ENCODE assay signal across 31 mouse cellular contexts in the genomic region with DNA sequence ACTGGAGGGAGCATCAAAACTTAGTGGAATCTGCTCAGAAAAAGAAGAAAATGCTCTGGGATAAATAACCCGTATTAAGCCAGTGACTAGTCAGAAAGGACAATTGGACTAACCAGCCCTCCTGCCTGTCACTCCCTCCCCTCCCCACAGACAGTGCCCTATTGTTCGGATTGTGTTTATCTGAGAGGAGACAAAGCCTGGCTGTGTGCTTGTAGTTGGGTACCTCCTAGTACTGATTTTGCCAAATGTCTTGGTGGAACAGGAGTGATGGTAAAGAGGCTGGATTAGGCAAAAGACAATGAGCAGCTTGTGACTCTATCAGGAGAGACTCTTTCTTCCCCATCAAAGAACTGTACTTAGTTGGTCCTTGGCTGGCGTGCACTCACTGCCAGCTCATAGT. TPM values are rescaled to one million over a fixed set of nuclear protein-coding genes. Genes with fewer than 3 reads are reported as not detected.
DNase-seq lines count a peak whose midpoint lies in the region; ATAC-seq and TF ChIP-seq lines count a peak whose summit lies in the region.
"Had no signal": no experiment of that assay in that cellular context is flagged by ENCODE, and none has a peak within 500 bp of the region (broad histone marks: within the 10 kb centered on the region; RNA-seq: fewer than 3 reads in every experiment).

No protein-coding gene starts in this region.

- TF ChIP-seq CTCF in left cerebral cortex, adult 2 months (IDR thresholded peaks at IDR 0.05): no peak

- peak; percentile 67 for ATAC-seq in frontal cortex, adult (ENCODE audit: low TSS enrichment)
- ATAC-seq: activated CD4-positive, CD25-positive, alpha-beta regulatory T cell, adult 4 months; CD4-positive, CD25-positive, alpha-beta regulatory T cell, adult 4 months; forebrain, embryonic 14.5 days; hindbrain, postnatal 0 days; intestine, embryonic 15.5 days; midbrain, embryonic 13.5 days had no signal

- peak overlapping the region; percentile 59 for H3K27ac ChIP-seq in left cerebral cortex, adult 2 months
- H3K27ac ChIP-seq: embryonic facial prominence, embryonic 12.5 days; gastrocnemius, adult 2 months; heart, adult 2 months; heart, embryonic 13.5 days; hindbrain, postnatal 0 days; intestine, embryonic 15.5 days; limb, embryonic 12.5 days; macrophage; midbrain, embryonic 13.5 days; neural tube, embryonic 13.5 days; stomach, postnatal 0 days had no signal

- intact Hi-C loops in left cerebral cortex, adult 2 months (cut with DNase I): no loop called here
- intact Hi-C loops in left cerebral cortex, postnatal 4 days (cut with DNase I): no loop called here

- no peak overlapping the region for H3K4me3 ChIP-seq in left cerebral cortex, adult 2 months
- H3K4me3 ChIP-seq: embryonic facial prominence, embryonic 12.5 days; gastrocnemius, adult 2 months; heart, adult 2 months; heart, embryonic 13.5 days; intestine, embryonic 15.5 days; limb, embryonic 12.5 days; midbrain, embryonic 13.5 days; neural tube, embryonic 13.5 days had no signal

- DNase-seq in frontal cortex, postnatal 10 days (ENCODE audit: low spot score in 2 of 2): no peak
- no peak for DNase-seq in left cerebral cortex, adult 2 months (ENCODE audit: extremely low spot score in 1 of 2, low spot score in 2 of 2)
- no peak for DNase-seq in left cerebral cortex, postnatal 4 days
- peak; percentile 65 for DNase-seq in testis, postnatal 14 days (ENCODE audit: low spot score)
- no peak for DNase-seq in testis, postnatal 10 days (ENCODE audit: low spot score)
- peak; percentile 60 for DNase-seq in telencephalon, adult 2 months (ENCODE audit: low read depth, low spot score)
- DNase-seq in gastrocnemius, postnatal 10 days: no peak
- DNase-seq: adrenal gland, adult 2 months; adrenal gland, postnatal 36 days; cerebellum, postnatal 14 days; gastrocnemius, adult 2 months; heart, adult 2 months; heart, postnatal 10 days; kidney, adult 2 months; kidney, postnatal 36 days; lung, adult 2 months; lung, postnatal 10 days; right cerebral cortex, postnatal 4 days had no signal

RNA-seq across cellular contexts. Expression of gene Bmp2k, which starts 40.6 kb away (rescaled TPM):
- total RNA-seq in left cerebral cortex, adult 2 months (2021): 10 to 100 TPM; 11.9 to 12.4 TPM
- total RNA-seq in left cerebral cortex, postnatal 4 days (2021): 10 to 100 TPM; 14.3 to 16.1 TPM
- total RNA-seq in gastrocnemius, postnatal 10 days (2021): 10 to 100 TPM; 12.6 to 15.1 TPM

Comparison
In these comparisons a context has a peak if more than half of its experiments do, and no peak if none do; other contexts are left out.
1. DNase-seq: peak in testis, postnatal 14 days (single experiment) and telencephalon, adult 2 months (single experiment); none in frontal cortex, postnatal 10 days (0 of 2), left cerebral cortex, adult 2 months (0 of 2), left cerebral cortex, postnatal 4 days (single experiment), testis, postnatal 10 days (single experiment) and gastrocnemius, postnatal 10 days (single experiment).